15 mouse cellular contexts compared by ENCODE assay signal in genomic region chr11:75164051-75164450, GRCm38 (mm10). TPM values are rescaled to one million over a fixed set of nuclear protein-coding genes. Genes with fewer than 3 reads are reported as not detected.
DNase-seq lines count a peak whose midpoint lies in the region; ATAC-seq and TF ChIP-seq lines count a peak whose summit lies in the region.
"Had no signal": no experiment of that assay in that cellular context is flagged by ENCODE, and none has a peak within 500 bp of the region (broad histone marks: within the 10 kb centered on the region; RNA-seq: fewer than 3 reads in every experiment).

No protein-coding gene starts in this region.

- peaks cover 59% of the 10 kb centered on the region for H3K4me1 ChIP-seq in heart, embryonic 15.5 days (replicated peaks)
- peaks cover 8% of the 10 kb centered on the region for H3K4me1 ChIP-seq in lung, embryonic 14.5 days (ENCODE audit: insufficient read depth)
- peaks cover 8% of the 10 kb centered on the region; the same call in 1 of the 2 replicates for H3K4me1 ChIP-seq in lung, adult 2 months (ENCODE audit: control insufficient read depth, insufficient read depth, low read length)
- peaks cover 31% of the 10 kb centered on the region for H3K4me1 ChIP-seq in intestine, embryonic 14.5 days (replicated peaks; ENCODE audit: control insufficient read depth, insufficient read depth, low read length)
- H3K4me1 ChIP-seq in limb, embryonic 14.5 days (ENCODE audit: control insufficient read depth, insufficient read depth, low read length) = peaks cover 39% of the 10 kb centered on the region

- H3K9me3 ChIP-seq in heart, embryonic 15.5 days (replicated peaks) = no peaks in the 10 kb centered on the region
- no peaks in the 10 kb centered on the region for H3K9me3 ChIP-seq in lung, embryonic 14.5 days (ENCODE audit: low read depth, low read length)
- no peaks in the 10 kb centered on the region for H3K9me3 ChIP-seq in intestine, embryonic 14.5 days (ENCODE audit: control insufficient read depth, low read length)
- no peaks in the 10 kb centered on the region for H3K9me3 ChIP-seq in limb, embryonic 14.5 days (ENCODE audit: control insufficient read depth, low read length)

- DNase-seq in heart, postnatal 4 days = no peak
- no peak for DNase-seq in lung, embryonic 14.5 days
- DNase-seq in lung, adult 2 months = no peak
- no peak for DNase-seq in intestine, embryonic 14.5 days (ENCODE audit: low spot score)
- DNase-seq in limb, embryonic 14.5 days (ENCODE audit: low spot score) = no peak
- no peak for DNase-seq in left cerebral cortex, adult 11 months (ENCODE audit: low spot score)
- DNase-seq: adrenal gland, postnatal 36 days; cerebellum, postnatal 25 days; layer of hippocampus, adult 9-11 months; right cerebral cortex, postnatal 14 days; thymus, postnatal 25 days had no signal

- no peak for TF ChIP-seq POLR2A in lung, adult 2 months (IDR thresholded peaks at IDR 0.05; ENCODE audit: borderline replicate concordance, extremely low read depth, low read depth, low read length)
- no peak for TF ChIP-seq POLR2A in limb, embryonic 14.5 days (IDR thresholded peaks at IDR 0.05; ENCODE audit: borderline replicate concordance, extremely low read depth, insufficient read depth, insufficient read length)

- peaks cover 45% of the 10 kb centered on the region for H3K27me3 ChIP-seq in heart, embryonic 15.5 days
- peaks cover 45% of the 10 kb centered on the region for H3K27me3 ChIP-seq in lung, embryonic 14.5 days (ENCODE audit: insufficient read depth, low read length)
- H3K27me3 ChIP-seq in intestine, embryonic 14.5 days (replicated peaks; ENCODE audit: control insufficient read depth, insufficient read depth, low read length) = peaks cover 18% of the 10 kb centered on the region
- peaks cover 45% of the 10 kb centered on the region for H3K27me3 ChIP-seq in limb, embryonic 14.5 days (ENCODE audit: control insufficient read depth, insufficient read depth, low read length)

- TF ChIP-seq CTCF in lung, embryonic 14.5 days (IDR thresholded peaks at IDR 0.05; ENCODE audit: low read depth) = no peak
- TF ChIP-seq CTCF in lung, adult 2 months (IDR thresholded peaks at IDR 0.05; ENCODE audit: insufficient read depth, low read length) = no peak

- H3K4me2 ChIP-seq in heart, embryonic 15.5 days = peak overlapping the region; percentile 99
- peak overlapping the region; percentile 76 for H3K4me2 ChIP-seq in lung, embryonic 14.5 days
- peak overlapping the region; percentile 77 for H3K4me2 ChIP-seq in intestine, embryonic 14.5 days (ENCODE audit: low read length)
- H3K4me2 ChIP-seq in limb, embryonic 14.5 days (replicated peaks; ENCODE audit: low read depth, low read length, severe bottlenecking) = peak overlapping the region; percentile 85

- ATAC-seq in heart, embryonic 15.5 days (replicated peaks; ENCODE audit: insufficient number of reproducible peaks, insufficient read depth, low FRiP score, low read depth) = no peak
- no peak for ATAC-seq in lung, embryonic 14.5 days (ENCODE audit: insufficient read depth)
- no peak for ATAC-seq in intestine, embryonic 14.5 days (replicated peaks; ENCODE audit: low FRiP score, low TSS enrichment, low read depth)
- ATAC-seq in limb, embryonic 14.5 days (ENCODE audit: low FRiP score, low read depth) = no peak
- no peak for ATAC-seq in CD4-positive, CD25-positive, alpha-beta regulatory T cell, adult 4 months
- ATAC-seq: activated CD4-positive, CD25-positive, alpha-beta regulatory T cell, adult 4 months had no signal

- H3K9ac ChIP-seq in heart, embryonic 15.5 days = peak overlapping the region; percentile 76; the same call in 1 of the 2 replicates
- peak overlapping the region; percentile 91 for H3K9ac ChIP-seq in lung, embryonic 14.5 days
- peak overlapping the region; percentile 92 for H3K9ac ChIP-seq in intestine, embryonic 14.5 days (ENCODE audit: low read length)
- peak overlapping the region; percentile 82 for H3K9ac ChIP-seq in limb, embryonic 14.5 days (ENCODE audit: low read depth, low read length, severe bottlenecking)

- H3K4me3 ChIP-seq in heart, embryonic 15.5 days = peak overlapping the region; percentile 79; the same call in 1 of the 2 replicates
- peak overlapping the region; percentile 77; the same call in 1 of the 2 replicates for H3K4me3 ChIP-seq in lung, embryonic 14.5 days (ENCODE audit: low read depth, low read length)
- H3K4me3 ChIP-seq in lung, adult 2 months (replicated peaks; ENCODE audit: extremely low read depth, low read depth, low read length) = no peak overlapping the region
- H3K4me3 ChIP-seq in intestine, embryonic 14.5 days (ENCODE audit: low read depth, low read length) = peak overlapping the region; percentile 65
- peak overlapping the region; percentile 59 for H3K4me3 ChIP-seq in limb, embryonic 14.5 days (replicated peaks; ENCODE audit: low read length)

- H3K27ac ChIP-seq in heart, embryonic 15.5 days = peak overlapping the region; percentile 89; the same call in 1 of the 2 replicates
- peak overlapping the region; percentile 95 for H3K27ac ChIP-seq in lung, embryonic 14.5 days (ENCODE audit: low read depth)
- peak overlapping the region; percentile 81 for H3K27ac ChIP-seq in intestine, embryonic 14.5 days (ENCODE audit: low read depth)
- no peak overlapping the region; the same call in 1 of the 2 replicates for H3K27ac ChIP-seq in limb, embryonic 14.5 days (replicated peaks; ENCODE audit: low read depth, low read length)

- 65% methylated on average over 2 of the region's 2 CpGs for WGBS in heart, embryonic 15.5 days
- 55% methylated on average over 2 of the region's 2 CpGs for WGBS in lung, embryonic 14.5 days
- 68% methylated on average over 2 of the region's 2 CpGs for WGBS in lung, adult 2 months
- 62% methylated on average over 2 of the region's 2 CpGs for WGBS in intestine, embryonic 14.5 days
- WGBS in limb, embryonic 14.5 days = 66% methylated on average over 2 of the region's 2 CpGs

- H3K36me3 ChIP-seq in heart, embryonic 15.5 days = peaks cover 35% of the 10 kb centered on the region; the same call in 1 of the 2 replicates
- peaks cover 81% of the 10 kb centered on the region for H3K36me3 ChIP-seq in lung, embryonic 14.5 days (ENCODE audit: insufficient read depth)
- peaks cover 69% of the 10 kb centered on the region for H3K36me3 ChIP-seq in intestine, embryonic 14.5 days (ENCODE audit: control insufficient read depth, insufficient read depth, low read length)
- peaks cover 82% of the 10 kb centered on the region for H3K36me3 ChIP-seq in limb, embryonic 14.5 days (ENCODE audit: control insufficient read depth, insufficient read depth, low read length)

RNA-seq across cellular contexts. Expression of gene Hic1, which starts 5.3 kb away (rescaled TPM):
- 11.0 and 18.0 TPM in 2 replicates for polyA plus RNA-seq in heart, embryonic 15.5 days (2015; fragmentation: Nextera tagmentation; extraction: Ambion mirVana)
- total RNA-seq in heart, postnatal 4 days (2021) = 10 to 100 TPM; 42.6 to 49.5 TPM
- polyA plus RNA-seq in lung, embryonic 14.5 days (2014; fragmentation: Nextera tagmentation; extraction: Ambion mirVana) = 14.0 and 15.6 TPM in 2 replicates
- polyA plus RNA-seq in lung, adult 2 months (2012; rRNA removed) = 21.4 and 33.8 TPM in 2 replicates
- 13.0 and 14.5 TPM in 2 replicates for polyA plus RNA-seq in intestine, embryonic 14.5 days (2014; fragmentation: Nextera tagmentation; extraction: Ambion mirVana)
- polyA plus RNA-seq in limb, embryonic 14.5 days (2012; rRNA removed) = 90.8 and 125 TPM in 2 replicates
- 21.4 and 24.6 TPM in 2 replicates for polyA plus RNA-seq in limb, embryonic 14.5 days (2014; fragmentation: Nextera tagmentation; extraction: Ambion mirVana)
- under 1 TPM in 1 of 2 experiments, not detected in 1; 0.36 TPM for polyA plus RNA-seq in CD4-positive, CD25-positive, alpha-beta regulatory T cell, adult 4 months (2017; shearing (Covaris generic))
- total RNA-seq: hematopoietic stem cell, adult 5-6 weeks had no signal

RNA-seq across cellular contexts. Expression of gene Ovca2, which starts 14.6 kb away (rescaled TPM):
- polyA plus RNA-seq in heart, embryonic 15.5 days (2015; fragmentation: Nextera tagmentation; extraction: Ambion mirVana) = 14.4 and 17.5 TPM in 2 replicates
- 1 to 10 TPM; 8.1 to 8.7 TPM for total RNA-seq in heart, postnatal 4 days (2021)
- 28.6 and 29.9 TPM in 2 replicates for polyA plus RNA-seq in lung, embryonic 14.5 days (2014; fragmentation: Nextera tagmentation; extraction: Ambion mirVana)
- polyA plus RNA-seq in lung, adult 2 months (2012; rRNA removed) = 15.3 and 21.1 TPM in 2 replicates
- polyA plus RNA-seq in intestine, embryonic 14.5 days (2014; fragmentation: Nextera tagmentation; extraction: Ambion mirVana) = 29.9 and 32.2 TPM in 2 replicates
- polyA plus RNA-seq in limb, embryonic 14.5 days (2012; rRNA removed) = 22.5 and 25.0 TPM in 2 replicates
- 29.8 and 30.3 TPM in 2 replicates for polyA plus RNA-seq in limb, embryonic 14.5 days (2014; fragmentation: Nextera tagmentation; extraction: Ambion mirVana)
- 10 to 100 TPM; 19.2 to 29.4 TPM for polyA plus RNA-seq in CD4-positive, CD25-positive, alpha-beta regulatory T cell, adult 4 months (2017; shearing (Covaris generic))

RNA-seq across cellular contexts. Expression of gene Dph1, which starts 27.0 kb away (rescaled TPM):
- polyA plus RNA-seq in heart, embryonic 15.5 days (2015; fragmentation: Nextera tagmentation; extraction: Ambion mirVana) = 17.2 and 20.5 TPM in 2 replicates
- 10 to 100 TPM; 15.0 to 17.4 TPM for total RNA-seq in heart, postnatal 4 days (2021)
- polyA plus RNA-seq in lung, embryonic 14.5 days (2014; fragmentation: Nextera tagmentation; extraction: Ambion mirVana) = 25.0 and 26.5 TPM in 2 replicates
- polyA plus RNA-seq in lung, adult 2 months (2012; rRNA removed) = 21.0 and 25.7 TPM in 2 replicates
- 27.9 and 31.5 TPM in 2 replicates for polyA plus RNA-seq in intestine, embryonic 14.5 days (2014; fragmentation: Nextera tagmentation; extraction: Ambion mirVana)
- polyA plus RNA-seq in limb, embryonic 14.5 days (2012; rRNA removed) = 30.0 and 46.6 TPM in 2 replicates
- polyA plus RNA-seq in limb, embryonic 14.5 days (2014; fragmentation: Nextera tagmentation; extraction: Ambion mirVana) = 23.1 and 25.5 TPM in 2 replicates
- polyA plus RNA-seq in CD4-positive, CD25-positive, alpha-beta regulatory T cell, adult 4 months (2017; shearing (Covaris generic)) = 10 to 100 TPM; 11.0 to 20.6 TPM

RNA-seq across cellular contexts. Expression of gene Rtn4rl1, which starts 29.5 kb away (rescaled TPM):
- polyA plus RNA-seq in heart, embryonic 15.5 days (2015; fragmentation: Nextera tagmentation; extraction: Ambion mirVana) = 12.4 and 13.1 TPM in 2 replicates
- 10 to 100 TPM; 20.3 to 23.2 TPM for total RNA-seq in heart, postnatal 4 days (2021)
- polyA plus RNA-seq in lung, embryonic 14.5 days (2014; fragmentation: Nextera tagmentation; extraction: Ambion mirVana) = 1.1 and 1.5 TPM in 2 replicates
- polyA plus RNA-seq in lung, adult 2 months (2012; rRNA removed) = 11.6 and 12.5 TPM in 2 replicates
- 1.6 and 2.0 TPM in 2 replicates for polyA plus RNA-seq in intestine, embryonic 14.5 days (2014; fragmentation: Nextera tagmentation; extraction: Ambion mirVana)
- 3.4 and 3.9 TPM in 2 replicates for polyA plus RNA-seq in limb, embryonic 14.5 days (2012; rRNA removed)
- polyA plus RNA-seq in limb, embryonic 14.5 days (2014; fragmentation: Nextera tagmentation; extraction: Ambion mirVana) = 4.4 and 5.3 TPM in 2 replicates
- polyA plus RNA-seq in CD4-positive, CD25-positive, alpha-beta regulatory T cell, adult 4 months (2017; shearing (Covaris generic)) = 1 to 10 TPM; 1.5 to 1.8 TPM
